Mouse (Mus musculus) macrophage (primary cell): ENCODE data around the gene Mogs. TPM values are rescaled to one million over a fixed set of nuclear protein-coding genes. Genes with fewer than 3 reads are reported as not detected.
"Not testable (repeated sequence)": the region's sequence is repeated elsewhere in the genome, so short reads cannot be mapped to it uniquely, and the experiment has no call there.

ENCODE experiments used
- H3K27ac ChIP-seq: fragments of 350-480 bp; formaldehyde crosslinking; 2 replicates; pipeline ENCODE4 v1.9.0; 2021
- H3K36me3 ChIP-seq: fragments of 350-480 bp; formaldehyde crosslinking; 2 replicates; pipeline ENCODE4 v1.9.0; 2021; ENCODE audit errors: inconsistent target
- H3K4me3 ChIP-seq: fragments of 350-480 bp; formaldehyde crosslinking; 2 replicates; pipeline ENCODE4 v1.9.0; 2021; ENCODE audit errors: inconsistent target
- H3K79me2 ChIP-seq: fragments of 350-480 bp; formaldehyde crosslinking; 2 replicates; pipeline ENCODE4 v1.9.0; 2021; ENCODE audit errors: inconsistent target
- WGBS: methylation state at CpG from one replicate; pipeline ENCODE4 v1.1.7; 2026; ENCODE audit warnings: inconsistent platforms; ENCODE audit not compliant: missing documents; 5-methylcytosine and 5-hydroxymethylcytosine counted together
- polyA plus RNA-seq: library from polyadenylated mRNA; stranded (reverse); fragments of 250-400 nt; gene quantifications from 3 replicates; pipeline ENCODE4 v1.2.4, GENCODE M21; 2018; ENCODE audit warnings: inconsistent platforms

The Mogs gene
- polyA plus RNA-seq, 1 experiment from 2014 or later, result 8.4 TPM

DNA sequence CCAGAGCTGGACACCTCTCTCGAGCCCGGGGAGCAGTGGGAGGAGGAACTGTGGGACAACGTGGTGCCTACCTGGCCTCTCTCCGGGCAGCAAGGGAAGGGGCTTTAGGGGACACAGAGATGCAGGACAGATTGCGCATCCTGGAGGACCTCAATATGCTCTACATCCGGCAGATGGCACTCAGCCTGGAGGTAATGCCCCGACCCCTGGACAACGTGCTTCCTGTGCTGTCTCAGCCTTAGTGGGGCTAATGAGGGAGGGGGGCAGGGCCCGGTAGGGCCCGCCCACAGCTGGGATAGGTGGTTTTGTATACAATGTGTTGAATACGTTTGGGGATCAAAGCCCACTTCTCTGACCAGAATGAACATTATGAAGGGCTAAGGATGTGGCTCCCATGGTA, 22.8 kb downstream of the Mogs start:
- no peak overlapping the region for H3K27ac ChIP-seq
- H3K36me3 ChIP-seq, result no peaks in the 10 kb centered on the region
- 18% methylated on average over 9 of the region's 11 CpGs for WGBS
- no peak overlapping the region for H3K4me3 ChIP-seq
- H3K79me2 ChIP-seq, result no peaks in the 10 kb centered on the region

DNA sequence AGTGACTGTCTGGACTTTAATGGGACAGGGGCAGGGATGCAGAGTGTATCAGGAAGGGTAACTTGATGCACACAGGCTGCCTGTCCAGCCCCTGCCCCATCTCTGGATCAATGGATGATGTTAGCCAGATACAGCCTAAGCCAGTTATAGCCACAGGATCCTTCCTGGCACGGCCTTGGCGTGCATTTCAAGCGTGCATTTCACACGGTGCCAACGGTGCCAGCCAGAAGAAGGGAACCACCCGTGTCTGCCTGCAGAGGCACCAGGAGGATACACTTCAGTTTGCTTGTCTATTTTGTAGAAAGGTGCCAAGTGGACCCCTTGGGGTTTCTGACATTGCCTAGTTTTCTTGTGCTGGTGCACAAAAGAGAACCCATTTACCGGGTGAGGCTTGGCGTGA, 24.7 kb downstream of the Mogs start:
- 98% methylated on average over 8 of the region's 8 CpGs for WGBS

DNA sequence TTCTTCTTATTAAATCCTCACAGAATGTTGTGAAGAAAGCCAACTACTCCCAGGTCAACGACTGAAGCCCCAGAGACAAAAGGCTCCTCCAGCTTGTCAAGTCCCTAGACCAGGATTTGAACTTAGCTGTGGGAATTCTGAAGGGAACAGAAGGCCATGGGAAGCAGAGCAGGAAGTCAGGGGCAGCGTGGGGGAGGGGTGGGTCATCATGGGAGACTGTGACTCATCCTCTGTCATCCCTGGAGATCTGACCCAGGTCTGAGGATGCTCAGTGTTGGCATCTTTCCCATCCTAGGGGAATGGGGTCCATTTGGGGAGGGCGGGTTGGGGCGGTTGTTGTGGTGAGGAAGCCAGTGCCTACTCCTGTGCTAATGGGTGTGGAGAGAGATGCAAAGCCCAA, 26.3 kb downstream of the Mogs start:
- Histone ChIP-seq H3K27ac (no peak overlapping the region), H3K36me3 (no peaks in the 10 kb centered on the region), H3K79me2 (no peaks in the 10 kb centered on the region), H3K4me3 (no peak overlapping the region)
- WGBS, result 90% methylated on average over 4 of the region's 4 CpGs

More for the DNA sequence above, 24.7 kb downstream of the Mogs start:
- no peak overlapping the region for H3K27ac ChIP-seq
- H3K36me3 ChIP-seq, result no peaks in the 10 kb centered on the region
- H3K79me2 ChIP-seq, result no peaks in the 10 kb centered on the region
- H3K4me3 ChIP-seq, result no peak overlapping the region

DNA sequence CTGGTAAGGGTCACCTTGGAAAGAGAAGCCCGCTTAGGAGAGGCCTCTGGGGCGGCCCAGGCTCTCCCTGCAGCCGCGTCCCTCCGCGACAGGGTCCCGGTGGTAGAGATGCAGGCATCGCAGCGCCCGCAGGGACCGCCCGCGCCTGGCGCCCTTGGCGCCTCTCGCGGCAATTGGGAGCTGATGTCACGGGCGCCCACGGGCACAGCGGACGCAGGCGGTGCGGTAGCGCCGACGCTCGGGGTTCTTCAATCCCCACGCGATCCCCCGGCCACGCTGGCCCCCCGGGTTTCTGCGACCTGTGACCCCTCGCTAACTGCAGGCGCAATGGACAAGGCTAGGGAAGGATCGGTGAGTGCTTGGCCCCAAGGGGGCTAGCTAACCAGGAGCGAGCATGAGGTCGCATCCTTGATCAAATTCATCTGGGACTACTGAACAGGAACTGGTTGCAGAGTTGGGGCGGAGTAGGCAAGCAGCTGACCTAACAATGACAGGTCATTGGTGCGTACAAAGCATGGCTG, 27.0 kb downstream of the Mogs start:
- 30% methylated on average over 40 of the region's 41 CpGs for WGBS
- Histone ChIP-seq H3K4me3 (no peak overlapping the region), H3K27ac (no peak overlapping the region), H3K36me3 (no peaks in the 10 kb centered on the region), H3K79me2 (no peaks in the 10 kb centered on the region)

DNA sequence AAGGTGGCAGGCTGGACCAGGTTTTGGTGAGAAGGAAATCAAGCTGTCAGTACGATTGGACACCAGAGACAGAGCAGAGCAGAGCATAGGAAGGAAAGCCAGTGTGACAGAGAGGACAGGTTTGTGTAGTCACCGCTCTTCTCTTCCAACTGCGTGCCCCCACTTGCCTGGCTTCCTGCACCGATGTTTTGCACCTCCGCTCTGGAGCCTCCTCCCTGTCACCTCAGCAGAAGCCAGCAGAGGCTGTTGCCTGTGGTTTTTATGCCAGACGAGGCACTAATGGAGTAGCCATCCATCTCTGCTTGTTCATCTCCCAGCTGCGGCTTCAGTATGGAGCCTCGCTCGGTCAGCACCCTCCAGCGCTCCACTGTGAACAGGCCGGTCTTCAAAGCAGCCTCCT, 27.6 kb downstream of the Mogs start:
- no peaks in the 10 kb centered on the region for H3K36me3 ChIP-seq
- H3K79me2 ChIP-seq, result no peaks in the 10 kb centered on the region
- WGBS, result 85% methylated on average over 11 of the region's 11 CpGs
- no peak overlapping the region for H3K4me3 ChIP-seq
- no peak overlapping the region for H3K27ac ChIP-seq

DNA sequence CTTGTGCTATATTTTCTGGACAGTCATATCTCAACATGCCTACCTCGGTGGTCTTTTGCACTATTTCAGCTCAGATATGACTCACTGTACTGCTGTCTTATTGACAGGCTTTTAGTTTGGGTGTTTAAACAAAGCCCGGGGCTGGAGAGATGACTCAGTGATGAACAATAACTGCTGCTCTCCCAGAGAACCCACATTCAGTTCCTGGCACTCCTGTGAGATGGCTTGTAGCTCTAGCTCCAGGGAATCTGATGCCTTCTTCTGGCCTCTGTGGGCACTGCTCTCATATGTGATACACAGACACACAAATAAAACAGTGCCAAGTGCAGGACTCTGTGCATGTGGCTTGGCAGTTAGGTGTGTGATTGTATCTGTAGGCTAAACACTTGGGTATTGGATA, 29.9 kb downstream of the Mogs start:
- Histone ChIP-seq H3K4me3 (no peak overlapping the region), H3K36me3 (no peaks in the 10 kb centered on the region), H3K79me2 (no peaks in the 10 kb centered on the region), H3K27ac (no peak overlapping the region)
- WGBS, result 67% methylated on average over 2 of the region's 2 CpGs

DNA sequence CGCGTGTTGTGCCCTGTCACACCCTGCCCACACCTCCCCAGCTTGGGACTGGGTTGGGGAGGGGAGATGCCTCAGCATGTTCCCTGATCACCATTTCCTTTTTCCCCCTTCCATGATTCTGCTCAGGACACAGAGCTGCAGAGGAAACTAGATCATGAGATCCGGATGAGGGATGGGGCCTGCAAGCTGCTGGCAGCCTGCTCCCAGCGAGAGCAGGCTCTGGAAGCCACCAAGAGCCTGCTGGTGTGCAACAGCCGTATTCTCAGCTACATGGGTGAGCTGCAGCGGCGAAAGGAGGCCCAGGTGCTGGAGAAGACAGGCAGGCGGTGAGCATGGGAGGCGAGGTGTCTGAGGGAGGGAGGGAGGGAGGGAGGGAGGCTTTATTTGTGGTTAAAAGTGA, 30.5 kb downstream of the Mogs start:
- H3K27ac ChIP-seq, result no peak overlapping the region
- 92% methylated on average over 9 of the region's 9 CpGs for WGBS
- H3K4me3 ChIP-seq, result no peak overlapping the region
- no peaks in the 10 kb centered on the region for H3K36me3 ChIP-seq
- no peaks in the 10 kb centered on the region for H3K79me2 ChIP-seq

DNA sequence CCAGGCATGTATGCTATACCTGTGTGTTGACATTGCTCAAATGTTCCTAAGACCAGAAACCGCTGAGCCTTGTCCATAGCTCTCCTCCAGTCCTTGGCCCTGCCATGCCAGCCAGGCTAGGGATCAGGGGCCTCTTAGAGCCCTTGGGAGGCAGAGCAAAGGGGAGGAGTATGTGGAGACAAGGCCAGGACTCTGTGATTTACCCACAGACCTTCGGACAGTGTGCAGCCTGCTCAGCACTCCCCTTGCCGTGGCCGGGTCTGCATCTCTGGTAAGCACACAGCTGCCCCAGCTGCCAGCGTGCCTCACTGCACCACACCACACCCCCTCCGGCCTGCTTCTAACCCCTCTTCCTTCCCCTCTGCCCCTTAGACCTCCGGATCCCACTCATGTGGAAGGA, 32.0 kb downstream of the Mogs start:
- Histone ChIP-seq H3K36me3 (no peaks in the 10 kb centered on the region), H3K4me3 (no peak overlapping the region), H3K27ac (no peak overlapping the region), H3K79me2 (no peaks in the 10 kb centered on the region)
- 90% methylated on average over 7 of the region's 7 CpGs for WGBS

DNA sequence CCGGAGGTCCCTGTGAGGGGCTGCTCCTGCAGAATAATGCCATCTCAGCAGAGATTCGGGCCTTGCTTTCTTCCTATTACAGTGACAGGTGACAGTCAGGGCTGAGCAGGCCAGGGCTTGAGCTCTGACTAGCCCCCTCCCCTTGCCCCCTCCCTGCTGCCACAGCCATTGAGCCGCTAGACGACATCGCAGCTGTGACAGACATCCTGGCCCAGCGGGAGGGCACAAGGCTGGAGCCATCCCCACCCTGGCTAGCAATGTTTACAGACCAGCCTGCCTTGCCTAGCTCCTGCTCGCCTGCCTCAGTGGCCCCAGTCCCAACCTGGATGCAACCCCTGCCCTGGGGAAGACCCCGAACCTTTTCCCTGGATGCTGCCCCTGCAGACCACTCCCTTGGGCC, 36.4 kb downstream of the Mogs start:
- Histone ChIP-seq H3K27ac (no peak overlapping the region), H3K4me3 (no peak overlapping the region), H3K36me3 (no peaks in the 10 kb centered on the region), H3K79me2 (no peaks in the 10 kb centered on the region)
- 89% methylated on average over 7 of the region's 8 CpGs for WGBS

DNA sequence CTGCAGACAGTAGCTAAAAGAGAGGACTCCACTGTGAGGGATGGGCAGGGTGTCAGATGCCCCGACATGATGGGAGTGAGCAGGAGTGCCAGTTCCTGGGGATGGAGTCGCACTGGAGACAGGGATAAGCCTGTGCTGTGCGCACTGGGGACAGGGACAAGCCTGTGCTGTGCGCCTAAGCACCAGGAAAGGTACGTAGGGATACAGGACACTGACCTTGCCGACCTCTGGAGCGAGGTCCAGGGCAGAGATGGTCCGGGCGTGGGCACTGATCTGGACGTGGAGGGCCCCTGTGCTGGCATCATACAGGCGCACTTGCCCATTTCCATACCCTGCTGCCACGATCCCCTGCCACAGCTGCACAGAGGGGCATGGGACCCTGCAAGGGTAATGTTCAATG, 37.7 kb downstream of the Mogs start:
- Histone ChIP-seq H3K79me2 (no peaks in the 10 kb centered on the region), H3K27ac (no peak overlapping the region), H3K36me3 (no peaks in the 10 kb centered on the region), H3K4me3 (no peak overlapping the region)
- 90% methylated on average over 12 of the region's 12 CpGs for WGBS

DNA sequence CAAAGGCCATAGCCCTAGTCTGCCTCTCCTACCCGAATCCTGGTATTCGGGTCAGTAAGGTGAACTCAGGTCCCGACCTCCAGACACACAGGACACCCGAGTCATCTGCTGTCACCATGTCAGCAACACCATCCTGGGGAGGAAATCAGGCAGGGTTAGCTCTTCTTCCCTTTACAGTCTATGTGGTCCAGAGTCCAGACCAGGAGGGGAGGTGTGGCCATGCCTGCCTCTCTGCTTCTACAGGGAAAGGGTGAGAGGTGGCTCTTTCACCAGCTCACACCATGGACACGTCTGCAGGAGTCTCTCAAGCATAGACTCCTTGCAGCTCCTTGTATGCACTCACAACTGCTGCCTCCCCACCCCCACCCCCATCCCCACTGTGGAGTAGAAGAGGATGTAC, 38.2 kb downstream of the Mogs start:
- Histone ChIP-seq H3K79me2 (no peaks in the 10 kb centered on the region), H3K27ac (no peak overlapping the region), H3K4me3 (no peak overlapping the region), H3K36me3 (no peaks in the 10 kb centered on the region)
- 79% methylated on average over 5 of the region's 5 CpGs for WGBS

DNA sequence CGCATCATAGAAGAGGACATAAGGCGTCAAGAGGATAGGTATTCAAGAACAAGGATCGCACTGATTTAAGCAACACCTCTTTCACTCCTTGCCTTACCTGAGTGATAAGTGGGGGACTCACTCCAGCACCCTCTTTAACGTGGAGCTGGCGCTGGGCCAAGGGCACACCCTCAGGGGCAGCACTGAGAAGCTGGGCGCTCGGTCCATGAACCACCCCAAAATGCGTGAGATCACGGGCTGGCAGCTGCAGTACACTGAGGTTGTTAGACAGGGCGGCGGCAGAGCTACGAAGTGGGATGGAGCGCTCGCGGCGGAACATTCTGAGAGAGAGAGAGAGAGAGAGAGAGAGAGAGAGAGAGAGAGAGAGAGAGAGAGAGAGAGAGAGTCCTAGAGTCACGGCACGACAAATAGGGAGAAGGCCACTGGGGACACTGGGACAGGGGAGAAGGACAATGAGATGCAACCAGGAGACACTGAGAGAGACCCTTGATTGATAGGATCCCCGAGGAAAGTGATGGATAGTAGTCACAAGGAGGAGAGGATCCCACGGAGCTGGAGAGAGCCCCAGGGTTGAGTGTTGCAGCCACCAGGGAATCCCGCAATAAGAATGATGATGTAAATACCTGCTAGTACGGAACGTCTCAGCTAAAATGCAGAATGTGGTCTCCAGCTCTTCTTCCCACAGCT, 40.4 kb downstream of the Mogs start:
- no peaks in the 10 kb centered on the region for H3K36me3 ChIP-seq

DNA sequence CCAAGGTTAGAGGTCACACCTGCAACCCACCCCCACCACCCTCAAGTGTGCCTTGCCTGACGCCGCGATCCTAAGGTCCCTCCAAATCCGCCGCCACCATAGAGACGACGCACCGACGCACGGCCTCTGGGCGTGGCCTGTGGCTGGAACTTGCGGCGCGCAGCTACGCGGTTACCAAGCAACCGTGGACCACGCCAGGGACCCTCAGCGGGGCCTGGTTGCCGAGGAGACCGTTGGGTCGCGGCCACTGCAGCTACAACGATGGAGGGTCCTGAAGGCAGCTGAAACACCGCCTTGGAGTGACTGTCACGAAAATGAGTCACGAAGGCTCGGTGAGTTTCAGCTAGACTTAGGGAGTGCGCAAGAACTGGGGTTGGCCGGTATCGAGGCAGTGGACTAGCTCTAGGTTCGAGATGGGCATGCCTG, 41.0 kb downstream of the Mogs start, which contains the start of the genes Wdr54 and 1700003E16Rik:
Gene Wdr54 (minus strand): TSS at position 139 of the 426 bp plus-strand sequence.
Gene 1700003E16Rik (plus strand): TSS at position 146 of the 426 bp plus-strand sequence.
- Histone ChIP-seq H3K36me3 (no peaks in the 10 kb centered on the region), H3K4me3 (peak within 1 kb of the TSS; percentile 45), H3K27ac (no peak within 1 kb of the TSS), H3K79me2 (no peaks in the 10 kb centered on the region)
- WGBS, result 3% methylated on average over 32 of the region's 32 CpGs

More for the DNA sequence above, 40.4 kb downstream of the Mogs start:
- Histone ChIP-seq H3K79me2 (no peaks in the 10 kb centered on the region), H3K4me3 (peak overlapping the region; percentile 45), H3K27ac (no peak overlapping the region)
- 16% methylated on average over 20 of the region's 23 CpGs for WGBS

DNA sequence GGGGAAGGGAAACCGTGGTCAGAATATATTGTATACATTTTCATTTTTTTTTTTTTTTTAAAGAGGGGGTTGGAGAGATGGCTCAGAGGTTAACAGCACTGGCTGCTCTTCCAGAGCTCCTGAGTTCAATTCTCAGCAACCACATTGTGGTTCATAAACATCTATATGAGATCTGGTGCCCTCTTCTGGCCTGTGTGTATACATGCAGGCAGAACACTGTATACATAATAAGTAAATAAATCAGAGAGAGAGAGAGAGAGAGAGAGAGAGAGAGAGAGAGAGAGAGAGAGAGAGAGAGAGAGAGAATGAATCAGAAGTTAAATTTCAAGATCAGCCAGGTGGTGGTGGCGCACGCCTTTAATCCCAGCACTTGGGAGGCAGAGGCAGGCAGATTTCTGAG, 44.2 kb downstream of the Mogs start:
- not testable (repeated sequence) for H3K36me3 ChIP-seq, H3K4me3 ChIP-seq, H3K27ac ChIP-seq, H3K79me2 ChIP-seq
- whole genome bisulfite sequencing, result 10% methylated on average over 3 of the region's 3 CpGs

DNA sequence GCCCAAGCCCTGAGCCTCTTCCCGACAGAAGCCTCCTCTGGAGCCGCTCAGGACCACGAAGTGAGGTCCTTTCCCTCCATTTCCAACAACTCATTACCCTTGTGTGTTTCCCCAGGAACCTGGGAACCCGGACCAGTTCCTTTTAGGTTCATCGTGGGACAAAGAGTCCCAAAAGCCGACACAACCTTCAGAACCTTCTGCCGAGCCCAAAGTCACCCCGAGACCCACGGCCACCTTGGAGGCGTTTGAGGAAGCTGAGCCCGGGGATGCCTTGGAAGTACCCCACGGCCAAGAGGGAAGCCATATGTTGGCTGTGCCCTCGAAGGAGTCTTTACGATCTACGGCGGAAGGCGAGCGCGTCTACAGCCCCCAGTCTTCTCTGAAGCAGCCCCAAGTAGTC, 46.1 kb downstream of the Mogs start:
- 22% methylated on average over 19 of the region's 19 CpGs for WGBS
- Histone ChIP-seq H3K79me2 (peaks cover 5% of the 10 kb centered on the region), H3K36me3 (no peaks in the 10 kb centered on the region), H3K4me3 (no peak overlapping the region), H3K27ac (no peak overlapping the region)
